Mouse (Mus musculus) embryonic facial prominence, embryonic 15.5 days (tissue): Measurements from ENCODE around the gene Tsga13. TPM values are rescaled to one million over a fixed set of nuclear protein-coding genes. Genes with fewer than 3 reads are reported as not detected.

ENCODE experiments used
- ATAC-seq: fragments of 200-750 bp; cut with Nextera tagmentation; 2 replicates; pipeline ENCODE4 v1.8.0; 2017; ENCODE audit warnings: low read depth, moderate TSS enrichment; ENCODE audit not compliant: insufficient number of reproducible peaks, low FRiP score, low TSS enrichment
- H3K27ac ChIP-seq: fragments of 300-500 bp; sonication (generic); replicated peaks from 2 replicates; pipeline ENCODE4 v1.5.1; 2015; ENCODE audit warnings: mild to moderate bottlenecking, inconsistent platforms
- H3K27me3 ChIP-seq: fragments of 300-500 bp; sonication (generic); 2 replicates; pipeline ENCODE4 v1.6.1; 2015; ENCODE audit warnings: inconsistent platforms
- H3K36me3 ChIP-seq: fragments of 300-500 bp; sonication (generic); 2 replicates; pipeline ENCODE4 v1.6.1; 2015; ENCODE audit warnings: mild to moderate bottlenecking, inconsistent platforms
- H3K4me1 ChIP-seq: fragments of 300-500 bp; sonication (generic); 2 replicates; pipeline ENCODE4 v1.6.1; 2015; ENCODE audit warnings: inconsistent platforms
- H3K4me2 ChIP-seq: fragments of 300-500 bp; sonication (generic); replicated peaks from 2 replicates; pipeline ENCODE4 v1.6.1; 2015; ENCODE audit warnings: mild to moderate bottlenecking, inconsistent platforms
- H3K4me3 ChIP-seq: fragments of 300-500 bp; sonication (generic); replicated peaks from 2 replicates; pipeline ENCODE4 v1.5.1; 2015; ENCODE audit warnings: mild to moderate bottlenecking, inconsistent platforms
- H3K9ac ChIP-seq: fragments of 300-500 bp; sonication (generic); 2 replicates; pipeline ENCODE4 v1.6.1; 2015; ENCODE audit warnings: inconsistent platforms
- H3K9me3 ChIP-seq: fragments of 300-500 bp; sonication (generic); replicated peaks from 2 replicates; pipeline ENCODE4 v1.6.1; 2016; ENCODE audit warnings: inconsistent platforms
- WGBS: fragments of 180-500 bp; shearing (Covaris S2); methylation state at CpG from one replicate; pipeline ENCODE4 v1.1.7; 2015; 5-methylcytosine and 5-hydroxymethylcytosine counted together
- polyA plus RNA-seq: library from polyadenylated mRNA; unstranded; fragments of >200 nt; fragmentation: Nextera tagmentation; extraction: Ambion mirVana; gene quantifications from 2 replicates; pipeline ENCODE4 v1.2.1, GENCODE M21; 2015

Gene Tsga13
- polyA plus RNA-seq, 1 experiment from 2014 or later: not detected

GRCm38 (mm10) chr6:30855956-30856355 is 59.4 kb downstream of the Tsga13 start:
- no peak overlapping the region for H3K9ac ChIP-seq
- WGBS: 95% methylated on average over 7 of the region's 7 CpGs
- H3K27ac ChIP-seq: no peak overlapping the region
- H3K4me3 ChIP-seq: no peak overlapping the region
- H3K36me3 ChIP-seq: peaks cover 21% of the 10 kb centered on the region; the same call in 1 of the 2 replicates
- no peak for ATAC-seq
- H3K27me3 ChIP-seq: no peaks in the 10 kb centered on the region
- no peak overlapping the region for H3K4me2 ChIP-seq
- H3K4me1 ChIP-seq: no peaks in the 10 kb centered on the region
- H3K9me3 ChIP-seq: no peaks in the 10 kb centered on the region

GRCm38 (mm10) chr6:30855205-30855604 is 60.2 kb downstream of the Tsga13 start:
- ATAC-seq: no peak
- Histone ChIP-seq H3K9me3 (no peaks in the 10 kb centered on the region), H3K9ac (no peak overlapping the region), H3K27ac (no peak overlapping the region), H3K36me3 (peaks cover 21% of the 10 kb centered on the region; the same call in 1 of the 2 replicates), H3K27me3 (no peaks in the 10 kb centered on the region), H3K4me2 (no peak overlapping the region), H3K4me1 (no peaks in the 10 kb centered on the region), H3K4me3 (no peak overlapping the region)
- 90% methylated on average over 2 of the region's 2 CpGs for WGBS

GRCm38 (mm10) chr6:30849818-30850217 is 65.6 kb downstream of the Tsga13 start:
- no peak overlapping the region for H3K27ac ChIP-seq
- WGBS: 59% methylated on average over 2 of the region's 2 CpGs
- ATAC-seq: no peak
- H3K4me3 ChIP-seq: no peak overlapping the region
- 0 out of 2 replicates have a peak, but pooled peaks cover 3% of the 10 kb centered on the region for H3K9me3 ChIP-seq
- H3K27me3 ChIP-seq: no peaks in the 10 kb centered on the region
- no peaks in the 10 kb centered on the region for H3K4me1 ChIP-seq
- no peak overlapping the region for H3K4me2 ChIP-seq
- peaks cover 7% of the 10 kb centered on the region; the same call in 1 of the 2 replicates for H3K36me3 ChIP-seq
- no peak overlapping the region for H3K9ac ChIP-seq

Other genes starting within 250 kb of the Tsga13 start
- 30.9 and 33.1 TPM in 2 replicates for gene Cep41, start 221.8 kb downstream of the Tsga13 start, polyA plus RNA-seq
- gene Mest, start 192.0 kb downstream of the Tsga13 start, polyA plus RNA-seq: 1,312 and 1,376 TPM in 2 replicates
- gene Copg2, start 18.8 kb downstream of the Tsga13 start, polyA plus RNA-seq: 23.9 and 26.6 TPM in 2 replicates
- gene Klf14, start 43.5 kb upstream of the Tsga13 start, polyA plus RNA-seq: 8.4 and 11.9 TPM in 2 replicates